Mouse (Mus musculus): ENCODE results near the gene Auts2.

The Auts2 gene

DNA sequence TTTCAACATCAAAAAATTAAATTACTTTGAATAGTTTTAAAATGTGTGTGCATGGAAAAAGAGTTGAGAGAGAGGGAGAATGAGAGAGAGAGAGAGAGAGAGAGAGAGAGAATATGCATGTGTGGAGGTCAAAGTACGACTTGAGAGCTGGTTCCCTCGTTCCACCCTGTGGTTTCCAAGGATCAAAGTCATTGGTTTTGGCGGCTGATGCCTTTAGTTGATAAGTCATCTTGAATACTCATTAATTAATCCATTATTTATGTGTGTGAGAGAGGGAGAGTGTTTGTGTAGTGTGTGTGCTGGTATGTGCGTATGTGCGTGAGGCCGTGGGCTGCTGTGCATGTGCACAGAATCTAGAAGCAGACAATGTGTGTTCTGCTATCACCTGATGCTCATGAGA lies 898.8 kb downstream of the Auts2 start:
- peak; percentile 88 for DNase-seq

DNA sequence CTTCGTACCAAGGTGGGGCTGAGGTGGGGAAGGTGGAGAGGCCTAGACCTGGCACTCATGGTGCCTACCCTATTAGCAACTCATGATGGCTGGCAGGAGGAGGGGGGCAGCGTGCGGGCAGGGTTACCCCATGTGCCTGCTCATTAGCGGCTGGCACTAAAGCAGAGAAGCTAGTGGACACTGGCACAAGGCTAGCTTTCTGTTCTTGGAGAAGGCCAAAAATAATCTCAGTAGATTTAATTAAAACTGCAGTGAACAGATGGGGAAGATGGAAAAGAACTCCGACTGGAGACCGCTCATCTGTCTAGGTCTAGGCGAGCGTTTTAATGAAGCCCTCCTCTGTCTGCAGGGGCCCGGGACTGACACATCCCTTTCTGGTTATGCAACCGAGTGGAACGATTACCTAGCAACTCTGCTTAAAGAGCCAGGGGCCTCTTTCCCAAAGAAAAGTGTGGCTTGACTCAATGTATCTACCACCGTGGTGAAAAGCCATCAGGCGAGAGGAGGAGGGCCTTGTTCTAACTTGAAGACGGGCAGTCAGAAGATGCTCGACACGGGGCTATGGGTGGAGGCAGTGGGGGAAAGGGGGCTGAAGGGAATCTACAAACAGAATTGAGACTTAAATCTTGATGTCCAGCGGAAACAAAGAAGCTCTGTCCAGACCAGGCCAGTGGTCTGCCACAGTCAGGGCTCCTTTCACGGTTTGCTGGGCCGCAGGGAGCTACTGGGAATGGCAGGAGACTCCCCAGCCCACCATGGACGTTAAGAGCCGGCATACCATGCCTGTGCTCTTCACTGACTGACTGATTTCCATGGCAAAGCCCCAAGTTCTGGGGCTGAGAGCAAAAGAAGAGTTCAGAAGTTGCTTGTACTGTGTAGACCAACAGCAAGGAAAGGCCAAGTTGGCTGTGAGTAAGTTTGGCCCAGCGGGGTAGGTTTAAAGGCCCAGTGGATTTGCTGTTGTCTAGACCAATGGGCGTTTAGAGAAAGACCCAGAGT lies 899.7 kb downstream of the Auts2 start:
- peak; percentile 69 for DNase-seq

DNA sequence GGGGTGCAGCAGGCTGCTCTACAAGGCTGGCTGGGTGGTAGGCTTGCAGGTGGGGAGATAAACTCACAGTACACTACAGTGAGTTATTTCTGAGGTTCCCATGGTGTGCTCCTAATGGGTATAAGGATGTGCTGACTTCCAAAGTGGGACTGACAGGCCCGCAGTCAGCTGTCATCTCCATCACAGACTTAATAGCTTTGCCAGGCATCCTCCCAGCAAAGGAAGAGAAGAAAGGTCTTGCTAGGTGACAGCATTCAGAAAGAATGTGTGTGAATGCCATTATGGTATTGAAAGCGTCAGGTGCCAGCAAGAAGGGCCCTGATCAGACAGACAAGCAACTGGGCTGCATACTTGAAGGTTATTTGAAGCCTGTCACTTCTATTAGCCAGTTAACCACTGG lies 900.4 kb downstream of the Auts2 start:
- DNase-seq: no peak

DNA sequence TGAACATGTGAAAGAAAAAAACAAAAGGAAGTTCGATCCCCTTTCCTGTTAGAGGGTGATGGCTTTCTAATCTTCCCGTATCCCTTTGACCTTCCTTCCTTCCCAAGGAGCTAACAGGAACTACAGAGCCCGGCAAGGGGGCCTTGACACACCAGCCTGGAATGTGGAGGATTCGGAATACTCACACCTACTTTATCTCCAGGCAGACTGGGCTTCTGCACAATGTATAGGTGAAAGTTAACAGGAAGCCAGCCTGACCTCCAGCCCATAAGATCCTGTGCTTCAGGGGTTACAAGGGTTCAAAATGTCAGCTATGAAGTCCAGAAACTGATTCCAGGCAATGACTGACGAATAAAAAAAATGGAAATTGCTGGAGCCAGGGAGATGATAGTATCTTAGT lies 906.7 kb downstream of the Auts2 start:
- DNase-seq: no peak

DNA sequence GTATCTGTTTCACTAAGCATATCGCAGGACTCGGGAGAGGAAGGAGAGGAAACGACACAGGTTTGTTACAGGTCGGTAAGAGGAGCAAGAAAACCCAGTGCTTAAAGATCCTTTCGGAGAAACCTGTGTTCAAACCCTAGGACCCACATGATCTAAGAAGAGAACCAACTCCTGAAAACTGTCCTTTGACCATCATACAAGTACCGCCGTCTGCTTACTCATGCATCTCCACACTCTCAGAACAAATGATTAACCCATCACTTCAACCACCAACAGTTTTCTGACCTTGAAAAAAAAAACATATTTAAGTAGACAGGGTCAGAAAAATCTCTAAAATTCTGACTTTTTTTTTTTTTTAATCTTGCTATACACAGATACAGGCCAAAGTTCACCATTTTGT lies 908.4 kb downstream of the Auts2 start:
- peak; percentile 84 for DNase-seq

DNA sequence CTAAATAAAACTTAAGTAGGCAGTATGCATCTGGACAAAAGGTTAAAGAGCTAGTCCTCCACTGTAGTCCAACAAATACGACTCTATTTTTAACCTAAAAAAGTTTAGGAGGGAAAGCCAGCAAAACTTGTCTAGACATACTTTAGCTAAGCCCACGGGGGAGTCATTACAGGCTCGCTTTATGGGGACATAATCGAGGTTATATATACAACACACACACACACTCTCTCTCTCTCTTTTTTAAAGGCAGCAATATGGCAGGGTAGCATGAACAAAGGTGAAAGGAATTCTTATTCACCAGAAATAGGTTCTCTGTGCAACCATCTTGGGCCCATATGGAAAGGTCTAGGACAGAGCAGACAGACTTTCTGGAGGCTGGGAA lies 911.2 kb downstream of the Auts2 start:
- no peak for DNase-seq

DNA sequence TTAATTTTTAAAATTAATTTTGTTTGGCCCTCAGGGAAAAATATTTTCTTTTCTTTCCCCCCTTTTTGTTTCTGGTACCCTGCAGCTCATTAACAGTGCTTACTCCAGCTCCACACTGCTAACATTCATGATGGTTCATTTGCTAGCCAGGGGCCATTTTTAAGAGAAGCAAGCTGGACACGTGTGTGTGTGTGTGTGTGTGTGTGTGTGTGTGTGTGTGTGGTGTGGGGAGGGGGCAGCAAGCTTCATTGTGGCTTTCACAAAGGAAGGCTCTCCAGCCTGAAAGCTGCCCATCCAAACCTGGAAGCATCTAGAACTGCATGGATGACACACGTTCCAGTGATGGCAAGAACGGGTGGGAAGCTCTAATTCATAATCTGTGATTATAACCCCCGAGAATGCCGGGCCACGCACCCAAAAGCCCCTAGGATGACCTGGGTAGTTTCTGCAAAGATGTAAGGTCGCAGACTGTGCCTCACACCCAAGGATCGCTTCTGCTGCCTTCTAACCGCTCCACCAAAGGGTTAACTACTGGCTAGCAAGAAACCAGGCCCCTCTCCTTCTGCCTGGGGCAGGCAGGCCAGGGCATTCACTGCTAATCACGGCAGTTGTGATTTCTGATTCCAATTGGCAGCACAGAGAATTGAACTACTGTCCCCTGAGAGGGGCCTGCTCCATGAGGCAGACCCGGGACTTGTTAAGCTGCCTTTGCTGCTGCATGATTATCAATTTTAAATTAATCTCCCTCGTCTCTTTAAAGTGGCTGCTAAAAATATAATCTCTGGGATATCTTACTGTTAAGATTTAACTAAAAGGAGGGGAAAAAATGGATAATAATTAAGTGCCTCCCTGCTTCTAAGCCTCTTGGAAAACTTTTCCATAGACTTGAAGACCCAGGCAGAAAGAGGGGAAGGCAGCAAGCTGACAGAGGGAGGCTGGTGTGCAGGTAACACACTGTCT lies 911.8 kb downstream of the Auts2 start:
- DNase-seq: peak; percentile 61

DNA sequence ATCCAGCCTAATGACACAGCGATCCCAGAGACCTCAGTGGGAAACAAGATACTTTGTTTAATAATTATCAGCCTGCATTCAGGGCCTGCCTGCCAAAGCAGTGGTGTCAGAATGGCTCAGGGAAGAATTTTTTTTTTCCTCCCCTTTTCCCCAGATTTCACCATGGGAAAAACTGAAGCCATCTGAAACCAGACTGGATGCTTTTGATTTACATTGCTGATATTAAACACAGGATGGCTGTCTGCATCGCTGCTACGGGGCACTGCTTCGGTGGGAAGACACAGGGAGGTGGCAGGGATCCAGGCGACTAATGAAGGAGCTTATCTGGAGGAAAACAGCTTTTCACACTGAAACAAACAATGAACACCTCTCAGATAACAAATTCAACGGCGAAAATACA lies 912.6 kb downstream of the Auts2 start:
- DNase-seq: peak; percentile 71

DNA sequence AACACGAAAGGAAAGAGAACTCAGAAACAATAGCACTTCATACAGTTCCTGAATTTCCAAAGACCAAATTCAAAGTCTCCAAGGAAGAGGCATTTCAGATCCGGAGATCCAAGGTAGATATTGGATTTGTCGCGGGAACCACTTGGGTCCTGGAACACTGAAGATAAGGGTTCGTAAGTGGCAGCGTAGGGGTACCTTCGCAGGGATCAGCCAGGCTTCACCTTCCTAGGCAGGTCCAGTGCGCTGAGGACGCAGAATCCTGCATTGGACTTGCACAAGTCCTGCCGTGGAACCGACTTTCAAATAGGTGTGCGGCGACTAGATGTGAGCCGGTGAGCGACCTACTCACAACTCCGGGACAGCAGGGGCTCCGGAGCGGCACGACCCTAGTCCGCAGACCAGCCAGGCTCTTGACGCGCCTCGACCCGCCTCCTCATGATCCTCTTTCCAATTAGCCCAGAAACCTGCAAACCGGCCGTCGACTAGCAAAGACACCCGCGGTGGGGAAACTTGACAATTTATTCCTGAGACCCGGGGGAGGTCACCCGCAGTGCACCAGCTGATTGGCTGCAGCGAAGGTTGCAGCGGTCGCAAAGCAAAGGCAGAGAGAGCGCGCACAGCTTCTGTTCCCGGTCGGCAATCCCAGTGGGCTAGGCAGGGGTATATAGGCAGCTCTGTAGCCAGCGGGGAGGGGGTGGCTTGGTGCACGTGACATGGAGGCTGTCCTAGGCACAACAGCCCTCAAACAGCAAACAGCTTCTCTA lies 926.8 kb downstream of the Auts2 start:
- peak; percentile 71 for DNase-seq

DNA sequence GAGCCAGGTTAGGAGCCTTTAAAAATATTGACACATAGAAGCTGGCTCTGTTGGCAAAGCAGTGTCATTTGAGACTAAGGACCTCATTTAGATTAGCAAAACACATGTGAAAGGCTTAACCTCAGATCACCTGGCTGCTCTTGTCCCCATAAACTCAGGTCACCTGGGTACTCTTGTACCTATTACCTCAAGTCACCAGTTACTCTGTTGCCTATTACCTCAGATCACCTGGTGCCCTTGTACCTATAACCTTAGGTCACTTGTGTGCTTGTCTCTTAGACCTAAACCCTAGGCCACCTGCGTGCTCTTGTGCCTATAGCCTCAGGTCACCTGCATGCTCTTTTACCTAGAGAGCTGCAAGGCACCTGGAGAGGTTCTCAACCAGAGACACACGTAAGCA lies 928.9 kb downstream of the Auts2 start:
- peak; percentile 28 for DNase-seq

DNA sequence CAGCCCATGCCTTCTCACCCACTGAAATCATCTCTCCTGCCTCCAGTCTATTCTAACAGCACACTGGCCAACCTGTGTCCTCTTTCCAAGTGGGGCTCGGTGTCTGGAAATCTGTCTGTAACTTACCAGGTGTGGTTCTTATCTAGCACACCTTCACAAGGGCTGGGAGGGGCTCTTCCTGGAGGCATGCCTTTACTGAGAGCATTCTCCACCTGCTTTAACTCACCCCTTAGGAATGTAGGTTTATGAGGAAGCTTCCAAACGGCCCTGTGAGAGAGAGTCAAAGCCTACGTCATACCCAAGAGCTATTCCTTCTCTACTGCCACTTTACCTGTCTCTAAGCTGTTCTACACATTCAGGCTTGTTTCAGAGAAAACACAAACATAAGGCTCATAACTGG lies 929.8 kb downstream of the Auts2 start:
- DNase-seq: no peak

DNA sequence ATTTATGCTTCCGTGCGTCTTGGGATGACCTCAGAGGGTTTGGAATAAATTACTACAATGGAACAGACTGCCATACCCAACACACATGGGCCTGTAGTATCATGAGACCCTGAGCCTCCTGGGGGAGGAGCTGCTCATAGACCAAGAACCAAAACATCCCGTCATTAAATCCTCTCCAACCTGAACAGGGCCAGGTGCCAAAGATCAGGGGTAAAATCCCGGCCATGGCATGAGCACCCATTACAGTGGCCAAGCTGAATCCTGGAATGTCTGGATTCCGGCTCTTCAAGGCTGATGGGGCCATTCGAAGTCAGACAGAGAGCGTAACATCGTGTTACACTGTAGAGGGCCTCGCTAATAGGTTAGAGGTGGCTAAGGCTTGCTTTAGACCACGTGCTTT lies 932.4 kb downstream of the Auts2 start:
- DNase-seq: peak; percentile 57

DNA sequence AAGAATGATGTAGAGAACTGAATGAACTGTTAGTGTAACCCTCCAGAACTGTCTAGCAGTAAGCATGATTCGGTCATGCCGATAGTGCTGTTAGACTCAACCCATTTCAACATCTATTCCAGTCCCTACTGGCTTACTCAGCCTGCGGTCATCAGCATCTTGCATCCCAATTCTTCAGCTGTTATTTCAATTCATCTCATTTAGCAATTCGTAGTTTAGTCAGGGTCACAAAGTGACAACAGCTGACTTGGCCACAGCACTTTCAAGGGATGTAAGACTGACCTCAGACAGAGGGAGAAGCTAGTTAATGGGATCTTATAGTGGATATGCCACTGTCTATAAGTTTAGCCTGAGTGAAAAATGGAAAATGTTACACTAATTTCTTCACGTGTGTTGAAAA lies 936.4 kb downstream of the Auts2 start:
- no peak for DNase-seq

DNA sequence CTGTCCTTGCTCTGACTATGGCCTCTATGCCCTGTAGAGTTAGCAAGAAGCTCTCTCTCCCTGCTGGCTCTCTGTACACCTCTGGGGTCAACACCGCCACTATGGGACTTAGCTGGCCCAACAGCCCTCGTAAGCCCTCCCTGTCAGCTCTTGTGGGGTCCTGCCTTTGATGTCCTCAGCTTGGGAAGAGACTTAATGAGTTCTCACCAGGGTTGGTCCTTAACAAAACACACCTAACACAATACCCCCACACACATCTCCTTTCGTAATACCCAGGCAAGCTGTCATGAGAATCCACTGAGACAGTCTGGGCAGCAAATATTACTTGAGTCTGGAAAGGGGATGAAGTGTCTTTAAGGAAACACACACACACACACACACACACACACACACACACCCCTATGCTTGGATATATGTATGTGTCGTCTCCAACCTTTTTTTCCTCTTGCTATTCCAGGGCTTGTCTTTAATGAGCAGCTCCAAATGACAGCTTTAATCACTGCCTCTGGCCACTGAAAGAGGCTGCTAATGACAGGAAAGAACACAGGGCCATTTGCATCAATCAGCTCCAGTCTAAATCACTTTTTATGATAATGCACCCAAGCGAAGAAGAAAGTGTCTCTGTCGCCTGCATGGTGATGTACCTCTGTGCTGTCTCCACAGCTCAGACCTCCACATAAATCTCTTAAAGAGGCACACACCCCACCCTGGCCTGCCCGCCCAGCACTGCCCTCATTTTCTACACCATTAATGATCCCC lies 941.0 kb downstream of the Auts2 start:
- DNase-seq: no peak

DNA sequence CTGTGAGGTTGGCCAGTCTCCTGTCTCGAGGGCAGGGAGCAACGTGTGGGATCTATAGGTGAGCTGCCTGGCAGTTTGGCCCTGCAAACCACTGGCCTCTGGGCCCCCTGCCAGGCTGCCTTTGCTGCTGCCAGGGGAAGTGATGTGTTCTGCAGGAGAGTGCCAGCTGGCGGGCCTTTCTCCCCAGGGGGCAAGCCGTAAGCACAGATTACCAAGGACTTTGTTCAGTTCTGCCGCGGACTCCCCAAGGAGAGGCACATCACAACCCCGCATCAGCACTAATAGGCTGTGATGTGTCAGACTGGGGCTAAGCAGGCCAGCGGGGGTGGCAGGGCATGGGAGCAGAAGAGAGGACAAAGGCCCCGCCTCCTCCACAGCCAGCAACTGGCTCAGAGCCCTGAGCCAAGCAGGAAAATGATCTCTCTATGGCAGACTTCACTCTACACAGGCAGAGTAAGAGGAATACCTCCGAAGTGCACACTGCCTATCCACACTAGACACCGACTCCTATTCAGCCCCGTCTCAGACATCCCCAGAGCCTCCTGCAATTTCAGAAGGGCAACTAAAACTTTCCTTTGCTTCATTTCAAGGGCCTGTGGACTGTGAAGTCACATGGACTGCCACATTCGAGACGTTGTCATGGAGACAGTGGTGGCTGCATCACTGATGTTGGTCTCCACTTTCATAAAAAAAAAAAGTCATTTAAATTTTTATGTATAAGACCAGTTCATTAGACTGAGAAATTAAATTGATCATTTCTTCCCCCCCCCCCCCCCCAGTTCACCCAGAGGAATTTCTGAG lies 942.6 kb downstream of the Auts2 start:
- DNase-seq: peak; percentile 97

DNA sequence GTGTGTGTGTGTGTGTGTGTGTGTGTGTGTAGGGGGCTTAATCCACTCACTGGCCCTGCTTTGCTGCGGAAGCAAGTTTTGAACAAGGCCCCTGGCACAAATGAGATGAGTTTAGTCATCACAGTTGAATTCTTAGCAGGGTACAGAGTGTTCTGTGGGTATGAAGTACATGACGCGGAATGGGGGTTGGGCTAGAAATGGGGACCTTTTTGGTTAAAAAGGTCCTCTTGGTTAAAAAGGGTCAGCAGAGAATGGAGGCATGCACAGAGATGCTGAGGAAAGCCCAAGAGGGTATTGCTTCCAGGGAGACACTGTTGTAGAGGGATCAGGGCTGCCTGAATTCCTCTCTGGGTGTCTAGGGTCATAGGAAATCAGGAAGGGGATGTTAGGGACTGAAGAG lies 945.6 kb downstream of the Auts2 start:
- peak; percentile 43 for DNase-seq

DNA sequence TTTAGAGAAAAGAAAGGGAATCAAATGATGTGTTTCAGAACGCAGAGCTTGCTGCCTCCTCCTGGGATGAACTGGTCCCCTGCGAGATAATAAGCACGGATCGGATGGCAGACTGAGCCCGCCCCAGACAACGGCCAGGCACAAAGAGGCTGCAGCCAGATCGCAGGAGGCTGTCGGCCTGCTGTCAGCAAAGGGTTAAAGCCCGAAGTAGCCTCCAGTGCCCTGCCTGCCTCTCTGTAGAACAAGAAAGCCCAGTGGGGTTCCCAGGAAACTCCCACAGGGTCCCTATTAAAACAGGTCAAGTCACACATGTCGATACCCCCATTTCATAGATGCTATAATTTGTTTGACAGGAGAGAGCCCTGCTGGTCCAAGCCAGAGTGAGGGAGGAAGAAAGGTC lies 946.6 kb downstream of the Auts2 start:
- no peak for DNase-seq

DNA sequence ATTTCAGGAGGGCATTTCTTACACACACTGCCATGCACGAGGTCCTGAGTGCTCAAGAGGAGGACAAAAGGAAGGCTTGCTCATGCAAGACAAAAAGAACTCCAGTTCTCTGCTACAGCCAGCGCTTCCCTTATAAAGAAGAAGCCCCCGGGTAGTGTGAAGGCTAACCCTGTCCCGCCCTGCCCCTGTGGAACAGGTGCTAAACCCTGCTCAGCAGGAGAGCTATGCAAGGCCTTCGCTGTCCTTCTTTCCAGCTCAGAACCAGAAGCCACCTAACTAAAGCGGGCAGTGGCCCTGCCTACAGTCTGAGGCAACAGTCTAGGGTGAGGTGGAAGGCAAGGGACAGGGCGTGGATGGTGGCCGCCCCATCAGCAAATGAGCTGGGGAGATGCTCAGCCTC lies 947.4 kb downstream of the Auts2 start:
- peak; percentile 31 for DNase-seq

DNA sequence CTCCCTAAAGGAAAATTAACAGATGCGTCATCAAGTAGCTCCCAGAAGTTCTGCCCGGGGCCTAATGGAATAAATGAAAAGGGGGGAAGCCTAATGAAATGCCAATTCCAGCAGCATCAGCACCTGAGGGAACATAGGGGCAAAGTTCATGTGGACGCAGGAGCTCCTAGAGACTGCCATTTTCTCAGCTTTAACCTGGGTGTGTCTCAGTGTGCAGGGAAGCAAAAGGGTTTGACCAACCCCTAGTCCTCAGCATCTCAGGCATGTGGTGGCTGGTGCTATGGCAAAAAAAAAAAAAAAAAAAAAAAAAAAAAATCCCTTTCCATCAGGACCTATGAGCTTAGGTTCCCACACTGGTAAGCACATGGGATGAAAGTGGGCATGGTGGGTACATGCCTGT lies 948.5 kb downstream of the Auts2 start:
- DNase-seq: peak; percentile 48

DNA sequence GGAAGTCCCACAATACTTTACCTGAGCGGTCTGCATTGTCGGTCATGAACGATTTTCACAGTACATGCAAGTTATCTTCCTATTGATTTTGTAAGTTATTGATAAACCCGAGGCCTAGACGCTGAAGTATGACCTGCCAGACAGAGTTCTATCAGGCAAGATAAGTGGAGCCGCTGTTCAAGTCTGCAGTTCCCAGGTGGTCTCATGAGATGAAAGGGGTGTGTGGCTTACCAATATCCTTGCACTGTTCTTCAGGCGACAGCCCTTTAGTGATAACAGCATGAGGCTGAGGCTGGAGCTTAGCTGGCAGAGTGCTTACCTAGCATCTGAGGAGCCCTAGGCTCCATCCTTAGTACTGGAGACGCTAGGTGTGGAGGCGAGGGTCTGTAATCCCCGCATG lies 949.9 kb downstream of the Auts2 start:
- no peak for DNase-seq

DNA sequence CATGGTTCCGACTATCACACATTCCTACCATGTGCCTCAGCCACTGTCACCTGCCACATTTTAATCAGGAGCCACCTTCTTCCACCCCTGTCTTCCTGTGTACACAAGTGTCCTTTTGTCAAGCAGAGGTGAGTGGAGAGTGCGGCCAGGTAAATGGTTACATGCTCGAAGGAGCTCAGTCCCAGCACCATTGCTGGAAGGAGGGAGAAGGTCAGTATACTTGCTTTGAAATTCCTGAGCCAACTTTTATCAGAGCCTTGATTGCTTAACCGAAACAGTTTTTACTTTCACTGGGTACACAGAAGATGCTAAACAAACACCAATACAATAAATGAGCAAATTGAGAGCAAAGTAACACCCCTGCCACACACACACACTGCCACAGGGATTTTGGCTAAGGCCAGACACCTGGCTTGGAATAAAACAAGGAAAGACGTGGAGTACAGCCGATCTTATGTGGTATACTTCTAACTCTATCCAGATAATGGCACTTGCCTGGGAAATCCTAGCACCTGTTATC lies 953.1 kb downstream of the Auts2 start:
- no peak for DNase-seq

Measured in kidney, adult 9 months (tissue).